Mouse (Mus musculus) C2C12 (cell line): ENCODE results near the gene Olfr1417.

Experiments
- CTCF ChIP-seq: IDR thresholded peaks from one replicate; pipeline ENCODE4 v1.5.1; 2011; ENCODE audit not compliant: control insufficient read depth, insufficient read depth, insufficient read length
- MYOD1 ChIP-seq: IDR thresholded peaks from one replicate; pipeline ENCODE4 v1.6.1; 2011; ENCODE audit warnings: low read depth; ENCODE audit not compliant: control insufficient read depth, insufficient read length

DNA sequence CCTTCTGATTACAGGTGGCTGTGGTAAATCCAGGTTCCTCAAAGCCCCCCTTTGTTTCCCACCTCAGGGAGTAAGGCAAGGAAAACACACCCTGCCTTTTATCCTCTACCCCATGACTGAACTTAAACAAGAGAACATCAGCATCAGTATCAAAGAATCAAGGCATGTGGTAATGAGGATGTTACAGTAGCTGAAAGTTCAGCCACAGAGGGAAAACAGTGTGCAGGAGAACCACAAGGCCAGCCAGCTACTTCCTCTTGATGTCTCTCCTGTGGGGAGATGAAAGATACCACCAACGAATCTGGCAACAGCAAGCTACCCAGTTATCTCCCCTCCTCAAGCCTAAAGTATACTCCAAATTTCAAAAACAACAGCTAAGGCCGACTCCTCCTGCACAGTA lies 31.8 kb downstream of the Olfr1417 start:
- no peak for TF ChIP-seq CTCF
- TF ChIP-seq MYOD1 = no peak
